Mouse (Mus musculus) neural tube, embryonic 10.5 days (tissue): Measurements from ENCODE around the gene Arpc5.
"Not testable (repeated sequence)": the region's sequence is repeated elsewhere in the genome, so short reads cannot be mapped to it uniquely, and the experiment has no call there.

Experiments used
- DNase-seq: peaks from one replicate; pipeline ENCODE4 v3.0.0-alpha.2; 2017; ENCODE audit warnings: low spot score; ENCODE audit errors: extremely low spot score

Gene Arpc5

DNA sequence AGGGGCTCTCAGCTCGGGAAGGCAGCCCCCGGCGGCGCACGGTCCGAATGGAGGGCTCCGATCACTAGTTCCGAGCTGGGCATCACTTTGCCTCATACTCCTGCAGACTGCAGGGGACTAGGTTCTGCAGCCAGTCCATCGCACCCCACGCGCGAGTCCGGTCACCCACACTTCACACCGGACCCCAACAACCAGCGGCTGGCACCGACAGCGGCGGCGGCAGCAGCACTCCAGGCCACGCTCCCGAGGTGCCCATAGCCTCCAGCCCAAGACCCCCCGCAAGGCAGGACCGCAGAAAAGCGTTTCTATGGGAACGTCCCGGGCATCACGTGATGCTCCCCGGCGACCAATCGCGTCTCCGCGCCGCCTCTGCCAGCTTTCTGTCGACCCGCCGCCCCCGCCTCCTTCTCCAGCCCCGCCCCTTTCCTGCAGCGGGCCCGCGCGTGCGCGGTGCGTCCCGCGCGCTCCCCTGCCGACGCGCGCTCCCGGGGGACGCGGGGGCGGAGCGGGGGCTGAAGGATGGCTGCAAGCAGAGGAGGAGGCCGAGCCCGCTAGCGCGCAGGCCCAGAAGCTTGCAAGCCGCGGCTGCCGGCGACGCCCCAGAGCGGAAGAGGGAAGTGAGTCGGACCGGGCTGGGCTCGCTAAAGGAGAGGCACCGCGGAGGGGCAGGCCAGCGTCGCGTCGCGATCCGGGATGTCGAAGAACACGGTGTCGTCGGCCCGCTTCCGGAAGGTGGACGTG lies at the start of gene Arpc5, which contains the start of gene Rgl1:
Arpc5 (plus strand) TSS at position 511 of the 741 bp plus-strand sequence.
Rgl1 (minus strand) TSS at position 320 of the 741 bp plus-strand sequence.
- peak; percentile 96 for DNase-seq

DNA sequence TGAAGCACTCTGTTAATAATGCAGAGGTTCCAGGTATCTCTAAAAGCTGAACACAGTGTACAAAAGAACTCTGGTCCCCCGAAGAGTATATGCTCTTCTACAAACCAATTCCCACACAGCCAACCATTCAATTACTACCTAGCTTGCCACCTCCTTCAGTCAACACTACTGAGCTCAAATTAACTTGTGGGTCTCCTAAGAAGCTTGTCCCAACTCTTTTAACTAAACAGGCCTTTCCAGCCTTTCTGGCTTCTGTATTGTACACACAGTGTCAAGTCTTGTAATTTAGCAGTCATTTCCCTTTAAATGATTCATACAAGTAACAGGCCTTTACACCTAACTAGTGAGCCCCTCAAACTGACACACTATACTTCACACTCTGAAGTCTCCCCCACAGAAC lies 49.0 kb upstream of the Arpc5 start:
- no peak for DNase-seq

DNA sequence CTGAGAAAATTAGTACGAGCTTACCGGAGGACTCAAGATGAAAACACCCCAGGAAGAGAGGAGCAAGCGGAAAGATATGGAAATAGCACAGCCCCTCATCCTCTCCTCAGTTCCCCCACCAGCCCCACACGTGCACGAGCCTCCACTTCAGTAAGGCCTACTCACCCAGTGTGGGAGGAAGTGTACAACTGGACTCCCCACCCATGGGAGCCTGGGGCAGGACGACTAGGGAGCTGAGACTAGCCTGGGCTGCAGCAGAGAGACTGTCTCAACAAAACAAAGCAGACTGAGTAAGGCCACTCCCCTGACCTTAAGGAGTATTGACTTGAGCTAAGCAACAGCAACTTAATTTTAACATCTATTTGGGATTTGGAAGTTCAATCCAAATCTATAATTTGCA lies 48.1 kb upstream of the Arpc5 start:
- no peak for DNase-seq

DNA sequence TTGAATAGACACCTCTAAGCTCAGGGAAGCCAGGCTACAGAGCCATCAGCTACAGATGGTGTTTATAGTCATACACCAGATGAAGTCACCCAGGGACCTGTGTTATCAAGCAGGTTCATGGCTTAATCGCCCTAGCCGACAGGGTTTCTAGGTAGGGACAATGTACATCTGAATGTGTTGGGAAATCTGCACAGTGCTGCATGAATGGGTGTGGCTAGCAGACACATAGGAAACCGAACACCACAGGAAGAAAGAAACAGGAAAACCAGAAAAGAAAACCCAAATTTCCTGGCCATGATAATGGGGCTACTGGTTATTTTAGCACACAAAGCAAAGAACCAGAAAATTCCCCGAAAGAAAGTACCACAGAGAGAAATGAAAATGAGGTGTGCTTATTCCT lies 45.4 kb upstream of the Arpc5 start:
- no peak for DNase-seq

DNA sequence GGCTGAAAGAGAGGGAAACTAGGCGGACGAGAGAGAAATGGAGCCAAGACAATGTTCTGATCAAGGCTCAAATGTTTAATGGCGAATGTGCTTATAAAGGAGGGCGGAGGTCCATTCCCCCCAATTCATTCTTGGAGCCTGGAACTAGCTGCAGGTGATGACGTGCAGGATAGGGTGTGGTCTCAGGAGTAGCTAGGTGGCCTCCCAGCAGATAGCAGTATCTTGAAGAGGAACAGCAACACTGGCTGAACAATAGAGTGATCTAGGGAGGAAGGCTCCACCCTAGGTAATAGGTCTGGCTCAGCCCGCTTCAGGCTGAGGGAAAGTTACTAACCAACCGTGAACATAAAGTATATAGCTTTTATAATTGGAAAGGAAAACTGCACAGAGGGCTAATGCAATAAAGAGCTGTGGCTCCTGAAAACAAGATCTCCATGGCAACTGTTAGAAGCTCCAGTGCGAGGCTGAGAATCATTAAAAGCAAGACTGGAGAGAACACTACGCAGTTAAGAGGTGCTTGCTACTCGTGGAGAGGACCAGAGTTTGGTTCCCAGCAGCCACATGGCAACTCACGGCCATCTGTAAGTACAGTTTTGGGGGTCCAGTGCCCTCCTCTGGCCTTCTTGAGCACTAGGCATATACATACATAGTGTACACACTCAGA lies 44.7 kb upstream of the Arpc5 start:
- no peak for DNase-seq

DNA sequence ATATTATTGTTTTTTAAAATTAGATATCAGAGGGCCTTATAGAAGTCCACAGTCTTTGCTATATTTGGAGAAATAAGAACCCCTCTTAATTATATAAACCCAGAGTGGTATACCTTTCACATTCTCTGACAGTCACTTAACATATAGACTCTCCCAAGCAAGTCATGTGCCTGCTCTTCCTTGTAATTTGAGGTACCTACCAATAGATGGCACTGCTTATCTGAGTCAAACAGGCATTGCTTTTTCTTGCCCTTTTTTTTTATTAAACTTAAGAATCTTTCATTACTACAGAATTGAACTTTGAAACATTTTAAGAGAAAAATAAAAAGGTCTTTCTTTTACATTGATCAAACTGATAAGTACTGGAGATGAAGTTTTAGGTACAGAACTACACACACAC lies 42.1 kb upstream of the Arpc5 start:
- no peak for DNase-seq

DNA sequence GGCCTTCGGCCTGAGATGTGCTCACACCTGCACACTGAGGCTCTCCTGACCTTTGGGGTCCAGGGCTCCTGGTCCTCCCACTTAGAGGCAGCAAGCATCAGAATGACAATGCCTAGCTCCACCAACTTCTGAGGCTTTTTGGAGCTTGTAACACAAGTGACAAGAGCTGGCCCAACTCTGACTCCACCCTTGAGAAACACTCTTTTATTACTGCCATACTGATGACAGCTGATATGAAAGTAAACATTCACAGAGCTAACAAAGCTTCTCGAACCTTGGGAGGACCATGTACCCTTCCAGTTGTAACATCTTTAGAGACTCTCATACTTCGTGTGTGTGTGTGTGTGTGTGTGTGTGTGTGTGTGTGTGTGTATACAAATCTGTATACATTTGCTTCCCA lies 40.2 kb upstream of the Arpc5 start:
- no peak for DNase-seq

DNA sequence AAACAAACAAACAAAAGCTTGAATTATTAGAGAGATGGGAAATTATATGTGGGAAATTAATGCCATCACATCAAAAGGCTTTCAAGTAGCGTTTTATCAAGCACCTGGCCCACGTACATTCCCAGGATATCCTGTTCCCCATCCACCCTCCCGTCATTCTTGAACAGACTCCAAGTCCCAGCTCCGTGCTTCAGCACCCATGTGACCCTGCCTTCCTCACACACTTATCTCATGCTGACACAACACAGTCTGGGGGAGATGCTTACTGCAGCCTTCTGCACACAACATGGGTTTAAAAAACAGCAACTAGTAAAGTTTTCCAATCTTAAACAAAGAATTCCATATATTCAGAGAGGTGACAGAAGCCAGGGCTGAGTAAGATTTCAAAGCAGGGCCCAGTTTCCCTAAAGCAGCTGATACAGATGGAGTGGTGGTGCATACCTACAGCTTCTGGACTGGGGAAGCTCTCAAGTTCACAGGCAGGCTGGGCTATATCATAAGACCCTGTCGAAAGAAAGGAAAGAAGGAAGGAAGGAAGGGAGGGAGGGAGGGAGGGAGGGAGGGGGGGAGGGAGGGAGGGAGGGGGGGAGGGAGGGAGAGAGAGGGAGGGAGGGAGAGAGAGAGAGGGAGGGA lies 38.6 kb upstream of the Arpc5 start:
- no peak for DNase-seq

DNA sequence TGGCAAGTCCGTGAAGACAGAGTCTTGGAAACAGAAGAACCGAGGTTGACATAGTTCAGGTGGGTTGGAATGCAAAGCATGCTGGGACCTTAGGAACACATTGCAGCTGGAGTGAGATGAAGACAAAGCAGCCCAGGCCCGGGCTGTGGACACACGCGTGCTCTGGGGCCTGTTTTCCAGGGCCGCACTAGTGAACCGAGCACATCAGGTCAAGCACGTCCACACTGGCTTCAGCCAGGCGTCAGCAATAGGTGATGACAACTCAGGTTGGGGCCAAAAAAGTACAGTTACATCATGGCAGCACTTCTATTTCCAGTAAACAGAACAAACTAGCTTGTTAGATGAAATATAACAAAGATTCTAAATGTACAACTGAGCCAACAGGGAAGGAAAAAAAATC lies 27.5 kb upstream of the Arpc5 start:
- no peak for DNase-seq

DNA sequence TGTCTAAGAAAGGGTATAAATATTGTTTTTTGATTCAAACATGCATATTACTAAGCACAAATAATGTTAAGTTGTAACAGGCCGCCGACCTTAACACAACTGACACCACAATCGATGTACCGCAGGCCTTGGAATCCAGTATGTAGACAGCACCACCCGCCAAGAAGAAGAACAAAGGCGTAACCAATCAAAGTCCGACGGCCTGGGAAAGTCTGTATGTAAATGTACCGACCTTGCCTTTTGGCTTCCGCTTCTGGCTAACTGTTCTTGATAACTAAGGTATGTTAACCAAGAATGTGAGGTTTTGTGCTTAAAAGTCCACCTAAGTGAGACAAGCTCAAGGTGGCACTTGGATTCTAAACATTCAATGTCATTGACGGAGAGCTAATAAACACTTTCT lies 27.0 kb upstream of the Arpc5 start:
- DNase-seq, result no peak

DNA sequence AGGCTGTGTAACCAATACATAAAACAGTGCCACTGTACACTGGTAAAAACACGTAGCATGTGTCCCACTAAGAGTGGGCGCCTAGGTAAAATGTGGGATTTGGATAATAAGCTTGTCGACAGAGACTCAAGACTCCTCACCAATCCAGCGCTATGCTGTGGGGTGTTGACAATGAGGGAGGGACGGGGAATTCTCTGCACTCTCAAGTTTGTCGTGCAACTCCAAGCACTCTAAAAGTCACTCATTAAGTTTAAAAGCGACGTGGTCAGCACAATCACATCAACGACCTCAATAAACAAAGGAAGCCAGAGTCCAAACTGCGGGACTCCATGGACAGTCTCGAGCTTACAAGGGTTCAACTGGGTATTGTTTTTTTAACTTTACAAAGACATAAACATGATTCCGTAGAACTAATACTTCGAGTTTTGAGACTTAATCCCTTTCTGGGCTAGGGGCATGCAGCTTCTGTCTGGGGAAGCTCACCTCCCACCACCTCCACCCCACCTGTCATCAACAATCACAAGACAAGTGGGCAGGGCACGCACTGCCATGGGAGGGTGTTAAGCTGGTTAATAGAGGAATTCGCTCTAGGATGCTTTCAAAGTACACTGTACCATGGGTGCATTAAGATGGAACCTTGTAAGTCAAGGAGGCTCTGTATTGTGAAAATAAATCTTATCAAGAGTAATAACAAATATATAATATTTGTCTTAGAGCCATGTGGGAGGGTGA lies 23.1 kb upstream of the Arpc5 start:
- DNase-seq, result no peak

DNA sequence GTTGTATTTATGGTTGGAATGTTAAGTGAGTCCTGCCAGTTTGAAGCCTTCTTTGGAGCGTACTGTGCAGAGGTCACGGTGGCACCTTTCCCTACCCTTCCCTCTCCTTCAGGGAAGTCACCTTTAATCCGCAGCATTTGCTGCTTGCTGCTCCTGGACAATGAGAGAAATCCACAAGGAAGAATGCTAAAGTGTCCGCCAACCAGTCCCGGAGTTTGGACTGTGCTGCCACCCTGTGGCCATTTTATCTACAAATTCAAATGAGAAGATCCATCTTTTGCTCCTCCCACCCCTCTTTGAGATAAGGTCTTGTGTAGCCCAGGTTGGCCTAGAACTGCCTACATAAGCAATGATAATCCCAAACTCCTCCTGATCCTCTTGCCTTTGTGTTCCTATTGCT lies 19.9 kb upstream of the Arpc5 start:
- DNase-seq, result peak; percentile 74

DNA sequence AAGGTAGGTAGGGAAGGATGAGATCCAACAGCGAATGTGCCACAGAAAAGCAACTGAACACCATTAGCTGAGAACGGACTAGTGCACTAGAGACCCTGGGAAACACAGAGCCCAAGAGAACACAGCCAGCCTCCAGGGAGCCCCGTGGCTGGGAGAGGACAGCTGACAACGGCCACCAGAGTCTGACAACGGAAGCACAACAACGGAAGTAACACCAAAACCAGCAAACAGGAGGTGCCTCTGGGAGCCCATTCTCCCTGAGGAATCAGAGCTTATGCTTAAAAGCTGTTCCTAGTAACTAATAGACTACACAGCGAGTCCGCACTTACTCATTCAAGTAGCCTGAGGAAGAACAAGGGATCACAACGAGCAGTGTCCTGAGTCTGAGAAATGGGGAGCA lies 17.1 kb upstream of the Arpc5 start:
- no peak for DNase-seq

DNA sequence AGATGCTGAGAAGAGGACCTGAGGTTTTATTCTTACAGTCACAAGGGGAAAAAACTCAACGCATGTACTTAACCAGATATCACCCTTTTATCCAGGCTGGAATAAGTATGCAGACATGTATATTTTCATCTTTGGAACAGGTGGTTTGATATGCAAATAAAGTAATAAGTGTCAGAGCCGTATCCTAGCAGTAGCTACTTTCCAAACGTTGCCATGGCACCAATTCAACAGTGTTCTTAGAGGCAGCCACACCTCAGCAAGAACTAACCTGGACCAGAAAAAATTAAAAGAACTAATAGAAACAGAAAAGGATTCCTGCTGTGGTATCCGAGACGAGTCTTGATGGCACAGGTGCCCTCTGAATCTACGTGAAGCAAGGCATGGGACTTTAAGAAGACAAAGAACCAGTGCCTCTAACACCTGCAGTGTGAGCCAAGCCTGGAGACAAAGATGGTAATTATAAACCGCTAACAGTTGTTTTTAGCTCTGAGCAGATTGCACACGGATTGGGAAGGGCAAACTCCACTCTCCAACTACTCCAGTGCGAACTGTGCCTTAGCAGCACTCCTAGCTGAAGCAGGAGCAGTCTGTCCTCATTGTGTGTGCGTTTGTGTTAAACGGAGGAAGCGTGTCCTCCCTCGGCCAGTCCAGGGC lies 15.9 kb upstream of the Arpc5 start, which contains the start of gene Apobec4:
Apobec4 (plus strand) TSS at position 240 of the 654 bp plus-strand sequence.
- no peak for DNase-seq

DNA sequence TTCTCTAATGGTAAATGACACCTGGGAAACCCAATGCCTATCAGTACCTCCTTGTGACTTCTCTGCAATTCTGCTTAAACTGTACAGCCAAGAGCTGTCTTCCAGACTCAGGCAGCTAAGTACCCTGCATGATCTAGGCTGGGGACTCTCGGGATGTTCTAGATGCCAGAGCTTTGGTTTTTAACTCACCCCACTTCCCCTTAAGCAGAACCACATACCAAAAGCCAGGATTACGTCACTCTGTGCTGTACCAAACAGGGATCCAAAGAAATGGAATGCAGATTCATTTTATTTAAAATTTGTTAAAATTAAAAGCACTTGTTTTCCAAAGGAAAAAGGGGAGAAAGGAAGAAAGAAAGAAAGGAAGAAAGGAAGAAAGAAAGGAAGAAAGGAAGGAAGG lies 4.6 kb upstream of the Arpc5 start:
- DNase-seq, result no peak

DNA sequence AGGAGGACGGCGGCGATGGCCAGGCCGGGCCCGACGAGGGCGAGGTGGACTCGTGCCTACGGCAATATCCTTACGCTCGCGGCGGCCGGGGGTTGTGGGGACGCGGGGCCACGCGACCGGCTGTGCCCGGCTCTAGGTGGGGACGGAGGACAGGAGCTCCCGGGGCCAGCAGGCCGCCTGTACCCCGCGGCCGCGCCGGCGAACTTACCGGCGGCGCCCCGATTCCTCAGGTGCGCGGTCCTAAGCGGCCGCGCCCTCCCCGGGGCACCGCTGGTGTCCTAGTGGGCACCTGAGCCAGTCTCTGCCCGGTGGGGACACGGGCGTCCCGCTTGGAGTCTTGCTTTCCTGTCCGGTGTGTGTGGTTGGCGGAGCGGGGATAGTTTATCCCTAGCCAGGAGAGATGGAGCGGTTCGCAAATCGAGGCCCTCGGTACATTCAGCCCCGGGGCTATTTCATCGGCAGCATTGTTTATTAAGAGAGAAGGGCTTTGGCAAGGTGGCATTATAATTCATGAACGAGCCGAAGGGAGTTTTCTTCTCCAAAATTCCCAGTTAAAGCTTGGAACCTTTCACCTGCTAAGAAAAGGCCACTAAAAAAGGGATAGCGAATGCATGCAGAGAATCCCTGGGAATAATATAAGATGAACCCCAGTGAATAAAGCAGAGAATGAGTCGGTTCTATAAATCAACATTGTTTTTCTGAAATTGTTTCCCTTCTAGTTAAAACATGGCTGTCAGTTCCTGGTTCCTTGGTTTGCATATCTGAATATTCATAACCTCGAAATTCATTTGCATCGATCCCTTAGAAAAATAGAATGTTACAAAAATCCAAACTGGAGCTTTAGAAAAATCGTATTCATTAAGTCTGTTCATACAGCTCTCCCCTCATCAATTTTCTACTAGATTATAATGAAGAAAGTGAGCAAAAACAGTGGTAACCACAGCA lies 734 bp downstream of the Arpc5 start:
- DNase-seq, result no peak

DNA sequence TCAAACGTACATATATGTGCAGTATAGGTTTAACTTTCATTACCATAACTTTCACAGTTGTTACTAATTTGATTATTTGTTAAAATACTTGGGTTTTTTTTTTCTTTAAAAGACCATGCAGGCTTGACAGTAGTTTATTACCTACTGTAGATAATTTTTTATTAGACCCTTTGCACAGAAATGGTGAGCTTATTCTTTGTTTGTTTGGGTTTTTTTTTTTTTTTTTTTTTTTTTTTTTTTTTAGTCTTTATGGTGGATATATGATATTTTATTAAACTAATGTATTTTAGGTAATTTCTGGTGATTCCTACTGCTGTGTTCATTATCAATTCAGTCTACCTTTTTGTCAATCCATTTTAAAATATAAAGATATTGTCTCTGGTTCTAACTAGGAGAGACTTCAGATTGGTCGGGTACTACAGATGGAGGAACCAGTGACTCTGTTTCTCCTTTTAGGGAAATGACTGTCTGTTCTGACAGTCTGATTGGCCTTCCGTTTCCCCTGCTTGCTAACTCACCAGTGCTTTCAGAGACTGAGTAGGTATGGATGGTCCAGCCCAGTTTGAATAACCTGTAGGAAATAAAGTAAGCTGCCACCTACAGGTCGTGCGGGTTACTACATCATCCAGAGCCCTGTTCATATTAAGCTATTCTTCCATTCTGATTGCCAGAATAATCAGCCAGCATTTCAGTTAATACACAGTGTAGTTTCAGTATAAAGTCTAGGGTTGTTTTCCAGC lies 1.6 kb downstream of the Arpc5 start:
- DNase-seq, result peak; percentile 83

DNA sequence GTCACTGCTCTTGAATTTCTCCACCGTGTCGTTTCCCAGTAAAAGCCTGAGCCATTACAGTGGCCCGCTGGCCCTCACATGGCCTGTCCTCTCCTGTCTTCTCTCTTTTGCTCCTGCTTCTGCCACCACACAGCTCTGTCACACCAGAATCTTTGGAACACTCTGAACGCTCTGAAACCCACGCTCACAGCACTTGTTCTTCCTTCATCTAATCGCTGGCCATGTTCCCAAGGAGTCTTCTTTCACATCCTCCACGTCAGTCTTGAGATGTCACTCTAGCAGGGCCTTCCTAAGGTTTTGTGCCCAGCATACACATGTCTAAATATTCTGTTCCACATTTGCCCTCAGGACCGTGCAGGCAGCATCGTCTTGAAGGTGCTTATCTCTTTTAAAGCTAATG lies 4.7 kb downstream of the Arpc5 start:
- DNase-seq, result no peak

DNA sequence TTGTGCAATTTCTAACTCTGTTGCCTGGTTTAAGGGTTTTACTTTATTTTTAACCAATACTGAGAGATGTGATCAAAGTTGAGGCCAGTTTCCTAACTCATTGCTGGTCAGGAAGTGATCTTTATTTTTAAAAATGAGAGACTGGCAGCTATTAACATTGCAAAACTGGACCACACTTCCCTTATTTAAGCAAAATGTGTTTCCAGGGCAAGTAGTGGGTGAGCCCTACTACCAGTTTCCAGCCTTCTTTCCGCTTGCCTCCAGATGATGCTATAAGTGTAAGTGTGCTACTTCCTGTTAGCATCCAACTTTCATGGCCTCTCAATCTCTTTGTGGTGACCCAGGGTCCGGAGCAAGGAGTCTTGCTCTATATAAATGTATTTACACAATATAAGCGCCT lies 8.3 kb downstream of the Arpc5 start:
- not testable (repeated sequence) for DNase-seq
